Mouse (Mus musculus) hindbrain, embryonic 11.5 days (tissue): ENCODE measurements around the gene Psd4. TPM values are rescaled to one million over a fixed set of nuclear protein-coding genes. Genes with fewer than 3 reads are reported as not detected.

ENCODE experiments used
- ATAC-seq: fragments of 200-750 bp; cut with Nextera tagmentation; 2 replicates; pipeline ENCODE4 v1.8.0; 2017; ENCODE audit warnings: mild to moderate bottlenecking, moderate TSS enrichment, moderate library complexity; ENCODE audit not compliant: low FRiP score
- DNase-seq: peaks from one replicate; pipeline ENCODE4 v3.0.0-alpha.2; 2015; ENCODE audit warnings: low spot score
- H3K27ac ChIP-seq: fragments of 300-500 bp; sonication (generic); 2 replicates; pipeline ENCODE4 v1.5.1; 2014; ENCODE audit warnings: mild to moderate bottlenecking, low read depth, low read length
- H3K27me3 ChIP-seq: fragments of 300-500 bp; sonication (generic); 2 replicates; pipeline ENCODE4 v1.6.1; 2014; ENCODE audit warnings: mild to moderate bottlenecking, low read length, moderate library complexity, mixed read lengths; ENCODE audit not compliant: control insufficient read depth, insufficient read depth
- H3K36me3 ChIP-seq: fragments of 300-500 bp; sonication (generic); 2 replicates; pipeline ENCODE4 v1.6.1; 2014; ENCODE audit warnings: mild to moderate bottlenecking, low read length, moderate library complexity, mixed read lengths; ENCODE audit not compliant: control insufficient read depth, insufficient read depth
- H3K4me1 ChIP-seq: fragments of 300-500 bp; sonication (generic); replicated peaks from 2 replicates; pipeline ENCODE4 v1.6.1; 2014; ENCODE audit warnings: low read length, mixed read lengths; ENCODE audit not compliant: control insufficient read depth, insufficient read depth
- H3K4me2 ChIP-seq: fragments of 300-500 bp; sonication (generic); replicated peaks from 2 replicates; pipeline ENCODE4 v1.6.1; 2014; ENCODE audit warnings: mild to moderate bottlenecking, low read depth, low read length
- H3K4me3 ChIP-seq: fragments of 300-500 bp; sonication (generic); 2 replicates; pipeline ENCODE4 v1.5.1; 2014; ENCODE audit warnings: low read depth, low read length
- H3K9ac ChIP-seq: fragments of 300-500 bp; sonication (generic); 2 replicates; pipeline ENCODE4 v1.6.1; 2014; ENCODE audit warnings: low read depth, low read length
- H3K9me3 ChIP-seq: fragments of 300-500 bp; sonication (generic); 2 replicates; pipeline ENCODE4 v1.6.1; 2016; ENCODE audit warnings: low read length; ENCODE audit not compliant: control insufficient read depth
- WGBS: fragments of 180-500 bp; shearing (Covaris S2); extraction: QIAGEN DNeasy Blood & Tissue Kit; methylation state at CpG from one replicate; pipeline ENCODE4 v1.1.7; 2014; 5-methylcytosine and 5-hydroxymethylcytosine counted together
- polyA plus RNA-seq: library from polyadenylated mRNA; unstranded; fragments of >200 nt; fragmentation: Nextera tagmentation; extraction: Ambion mirVana; gene quantifications from 2 replicates; pipeline ENCODE4 v1.2.1, GENCODE M21; 2014

The Psd4 gene
- polyA plus RNA-seq, 1 experiment from 2014 or later, result 0.46 TPM

- H3K4me2 ChIP-seq, result no peak overlapping the region
- DNase-seq, result no peak
- H3K27me3 ChIP-seq, result no peaks in the 10 kb centered on the region
- H3K4me1 ChIP-seq, result no peaks in the 10 kb centered on the region
- H3K36me3 ChIP-seq, result no peaks in the 10 kb centered on the region
- no peak overlapping the region for H3K9ac ChIP-seq
- H3K9me3 ChIP-seq, result no peaks in the 10 kb centered on the region
- WGBS, result 49% methylated on average over 6 of the region's 6 CpGs
- H3K4me3 ChIP-seq, result no peak overlapping the region
- no peak overlapping the region; the same call in 1 of the 2 replicates for H3K27ac ChIP-seq
- ATAC-seq, result no peak
Observed at GRCm38 (mm10) chr2:24455057-24455855, 87.9 kb downstream of the Psd4 start.

- Histone ChIP-seq H3K36me3 (no peaks in the 10 kb centered on the region), H3K27me3 (no peaks in the 10 kb centered on the region), H3K4me2 (no peak overlapping the region), H3K27ac (no peak overlapping the region), H3K4me1 (no peaks in the 10 kb centered on the region), H3K9me3 (no peaks in the 10 kb centered on the region), H3K4me3 (no peak overlapping the region), H3K9ac (no peak overlapping the region)
- ATAC-seq, result no peak
- WGBS, result 85% methylated on average over 4 of the region's 4 CpGs
- DNase-seq, result no peak
Observed at GRCm38 (mm10) chr2:24456841-24457240, 89.5 kb downstream of the Psd4 start.

- Histone ChIP-seq H3K27me3 (no peaks in the 10 kb centered on the region), H3K4me3 (no peak overlapping the region), H3K9me3 (no peaks in the 10 kb centered on the region), H3K4me1 (no peaks in the 10 kb centered on the region), H3K36me3 (no peaks in the 10 kb centered on the region), H3K9ac (no peak overlapping the region), H3K4me2 (no peak overlapping the region), H3K27ac (no peak overlapping the region)
- DNase-seq (no peak), ATAC-seq (no peak)
- WGBS, result 48% methylated on average over 9 of the region's 9 CpGs
Observed at GRCm38 (mm10) chr2:24460112-24460807, 92.9 kb downstream of the Psd4 start.

GRCm38 (mm10) chr2:24460808-24461127 lies 93.4 kb downstream of the Psd4 start:
- H3K9me3 ChIP-seq, result no peaks in the 10 kb centered on the region
- no peak overlapping the region for H3K27ac ChIP-seq
- WGBS, result 17% methylated on average over 2 of the region's 2 CpGs
- H3K4me3 ChIP-seq, result no peak overlapping the region
- ATAC-seq (no peak), DNase-seq (no peak)
- H3K4me1 ChIP-seq, result no peaks in the 10 kb centered on the region
- H3K4me2 ChIP-seq, result no peak overlapping the region
- H3K9ac ChIP-seq, result no peak overlapping the region
- no peaks in the 10 kb centered on the region for H3K27me3 ChIP-seq
- no peaks in the 10 kb centered on the region for H3K36me3 ChIP-seq

Other genes starting within 250 kb of the Psd4 start
- not detected in 2 replicates for gene Il1f8, start 214.4 kb upstream of the Psd4 start, polyA plus RNA-seq
- not detected in 2 replicates for gene Il1f9, start 181.1 kb upstream of the Psd4 start, polyA plus RNA-seq
- gene Il1f6, start 152.2 kb upstream of the Psd4 start, polyA plus RNA-seq, result not detected in 2 replicates
- not detected in 2 replicates for gene Il1f5, start 90.6 kb upstream of the Psd4 start, polyA plus RNA-seq
- not detected in 2 replicates for gene Il1f10, start 76.4 kb upstream of the Psd4 start, polyA plus RNA-seq
- not detected in 2 replicates for gene Il1rn, start 30.7 kb upstream of the Psd4 start, polyA plus RNA-seq
- 23.2 and 25.5 TPM in 2 replicates for gene Pax8, start 108.0 kb downstream of the Psd4 start, polyA plus RNA-seq